Mouse (Mus musculus) heart, adult 2 months (tissue): ENCODE data around the gene Slc30a2. TPM values are rescaled to one million over a fixed set of nuclear protein-coding genes. Genes with fewer than 3 reads are reported as not detected.

Experiments used
- DNase-seq, 2 experiments: peaks; one replicate each; pipeline ENCODE4 v3.0.0; 2021
- H3K27ac ChIP-seq: fragments of 200-600 bp; 2 replicates; pipeline ENCODE4 v1.8.1; 2022
- H3K27me3 ChIP-seq: fragments of 200-500 bp; 2 replicates; pipeline ENCODE4 v1.6.1; 2012; ENCODE audit warnings: mild to moderate bottlenecking, low read length, inconsistent platforms, mixed read lengths; ENCODE audit not compliant: control insufficient read depth, insufficient read depth
- H3K36me3 ChIP-seq: fragments of 200-500 bp; 2 replicates; pipeline ENCODE4 v1.6.1; 2012; ENCODE audit warnings: low read length, inconsistent platforms; ENCODE audit not compliant: control insufficient read depth, insufficient read depth
- H3K4me1 ChIP-seq: fragments of 200-500 bp; 2 replicates; pipeline ENCODE4 v1.6.1; 2011; ENCODE audit warnings: low read length; ENCODE audit not compliant: control insufficient read depth, insufficient read depth
- H3K4me3 ChIP-seq: fragments of 200-600 bp; 2 replicates; pipeline ENCODE4 v1.8.1; 2022
- H3K79me2 ChIP-seq: fragments of 200-500 bp; replicated peaks from 2 replicates; pipeline ENCODE4 v1.6.1; 2012; ENCODE audit warnings: mild to moderate bottlenecking, inconsistent platforms, low read length, moderate library complexity, mixed read lengths; ENCODE audit not compliant: control insufficient read depth, insufficient read depth
- H3K9ac ChIP-seq: fragments of 200-500 bp; 2 replicates; pipeline ENCODE4 v1.6.1; 2012; ENCODE audit warnings: low read depth, mild to moderate bottlenecking, control low read depth, inconsistent platforms, low read length, mixed read lengths
- CTCF ChIP-seq: fragments of 200-600 bp; IDR thresholded peaks from 2 replicates; pipeline ENCODE4 v1.8.1; 2022; ENCODE audit warnings: antibody characterized with exemption, mild to moderate bottlenecking, moderate library complexity
- EP300 ChIP-seq: fragments of 200-500 bp; IDR thresholded peaks from 2 replicates; pipeline ENCODE4 v1.6.1; 2011; ENCODE audit warnings: low read depth, low read length, control low read depth; ENCODE audit not compliant: insufficient read depth
- POLR2A ChIP-seq: fragments of 200-500 bp; IDR thresholded peaks from 2 replicates; pipeline ENCODE4 v1.6.1; 2011; ENCODE audit warnings: mild to moderate bottlenecking, low read depth, low read length, control low read depth; ENCODE audit not compliant: insufficient read depth
- WGBS: fragments of 180-500 bp; shearing (Covaris S2); methylation state at CpG from one replicate; pipeline ENCODE4 v1.1.7; 2018; 5-methylcytosine and 5-hydroxymethylcytosine counted together
- intact Hi-C: fragments of 180-260 bp; cut with DNase I; formaldehyde crosslinking; loops from one replicate; pipeline ENCODE4 v1.15.1; 2025
- polyA plus RNA-seq: library from polyadenylated mRNA; depleted of rRNA; stranded (reverse); fragments of >200 nt; gene quantifications from 2 replicates; pipeline ENCODE4 v1.2.3, GENCODE M21; 2012
- total RNA-seq, 2 experiments: library from RNA; stranded (reverse); gene quantifications; 2 replicates each; pipeline ENCODE4 v1.2.3; 2021

Slc30a2 gene
- total and polyA plus RNA-seq, 3 experiments: 0.12 to 0.65 (median 0.45) TPM

- no peak for TF ChIP-seq CTCF
- peak; percentile 71; the same call in 1 of the 2 replicates for TF ChIP-seq EP300
- no peak overlapping the region for H3K4me3 ChIP-seq
- no peak overlapping the region for H3K9ac ChIP-seq
- H3K27ac ChIP-seq: peak overlapping the region; percentile 47
- DNase-seq: peak; percentile 72 to 83
- H3K36me3 ChIP-seq: no peaks in the 10 kb centered on the region
- 16% methylated on average over 16 of the region's 16 CpGs for WGBS
- no peaks in the 10 kb centered on the region for H3K79me2 ChIP-seq
- no peaks in the 10 kb centered on the region for H3K27me3 ChIP-seq
- peaks cover 8% of the 10 kb centered on the region for H3K4me1 ChIP-seq
- intact Hi-C loops: loop anchor here (1.0 to 5.0 kb wide), 3 partner anchors 41 to 94 kb away; partner anchors contain the start of gene Trim63
These were observed 13.0 kb downstream of the Slc30a2 start for GRCm38 (mm10) chr4:134355841-134356452.

DNA sequence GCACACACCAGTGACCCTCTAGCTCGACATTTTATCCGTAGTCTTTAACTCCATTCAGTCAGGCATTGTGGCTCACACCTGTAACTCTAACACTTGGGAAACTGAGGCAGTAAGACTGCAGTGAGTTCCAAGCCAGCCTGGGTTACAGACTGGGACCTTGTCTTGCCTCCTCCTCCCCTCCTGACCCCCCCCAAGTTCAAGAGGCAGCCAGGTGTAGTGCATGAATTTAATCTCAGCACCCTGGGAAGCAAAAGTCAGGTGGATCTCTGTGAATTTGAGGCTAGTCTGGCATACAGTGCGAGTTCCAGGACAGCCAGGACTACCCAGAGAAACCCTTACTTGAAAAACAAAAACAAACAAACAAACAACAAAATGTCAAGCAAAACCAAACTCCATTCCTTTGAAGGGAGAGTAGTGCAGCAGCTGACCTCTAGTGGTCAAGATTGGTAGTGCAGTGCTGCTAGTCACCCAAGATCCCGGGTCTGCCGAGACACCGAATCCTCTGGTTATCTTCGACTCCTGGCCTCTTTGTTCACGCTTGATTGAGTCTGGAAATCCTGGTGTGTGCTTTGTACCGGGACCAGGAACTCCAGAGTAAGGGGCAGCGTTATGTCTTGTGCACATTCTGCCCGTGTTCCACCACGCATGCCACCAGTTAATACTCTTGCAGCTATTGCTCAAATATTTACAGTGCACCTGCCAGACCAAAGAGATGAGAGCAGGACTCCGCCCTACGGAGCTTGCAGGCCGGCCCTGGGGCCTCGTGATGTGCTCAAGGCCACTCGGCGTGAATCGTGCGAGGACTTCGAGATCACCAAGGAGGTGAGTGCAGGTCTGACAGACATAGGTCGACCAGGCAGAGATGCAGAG is 13.8 kb downstream of the Slc30a2 start:
- Histone ChIP-seq H3K36me3 (no peaks in the 10 kb centered on the region), H3K27me3 (no peaks in the 10 kb centered on the region), H3K4me3 (no peak overlapping the region), H3K27ac (peak overlapping the region; percentile 47), H3K79me2 (no peaks in the 10 kb centered on the region), H3K9ac (no peak overlapping the region), H3K4me1 (peaks cover 9% of the 10 kb centered on the region)
- TF ChIP-seq CTCF: peak; percentile 100
- TF ChIP-seq EP300: peak; percentile 42; the same call in 1 of the 2 replicates
- TF ChIP-seq POLR2A: no peak
- WGBS: 23% methylated on average over 22 of the region's 22 CpGs
- intact Hi-C loops: loop anchor here (1.0 to 5.0 kb wide), 3 partner anchors 42 to 95 kb away; partner anchors contain the start of gene Trim63
- peak; percentile 69 to 81 for DNase-seq

GRCm38 (mm10) chr4:134357461-134357771 is 14.4 kb downstream of the Slc30a2 start:
- Histone ChIP-seq H3K27me3 (no peaks in the 10 kb centered on the region), H3K9ac (no peak overlapping the region), H3K4me1 (peaks cover 9% of the 10 kb centered on the region), H3K4me3 (no peak overlapping the region), H3K27ac (no peak overlapping the region), H3K79me2 (no peaks in the 10 kb centered on the region), H3K36me3 (no peaks in the 10 kb centered on the region)
- WGBS: 50% methylated on average over 17 of the region's 17 CpGs
- TF ChIP-seq EP300 (no peak), CTCF (no peak), POLR2A (no peak)
- no peak for DNase-seq
- intact Hi-C loops: loop anchor here (2.0 to 5.0 kb wide), 2 partner anchors 65 to 95 kb away; no protein-coding TSS in a partner anchor

DNA sequence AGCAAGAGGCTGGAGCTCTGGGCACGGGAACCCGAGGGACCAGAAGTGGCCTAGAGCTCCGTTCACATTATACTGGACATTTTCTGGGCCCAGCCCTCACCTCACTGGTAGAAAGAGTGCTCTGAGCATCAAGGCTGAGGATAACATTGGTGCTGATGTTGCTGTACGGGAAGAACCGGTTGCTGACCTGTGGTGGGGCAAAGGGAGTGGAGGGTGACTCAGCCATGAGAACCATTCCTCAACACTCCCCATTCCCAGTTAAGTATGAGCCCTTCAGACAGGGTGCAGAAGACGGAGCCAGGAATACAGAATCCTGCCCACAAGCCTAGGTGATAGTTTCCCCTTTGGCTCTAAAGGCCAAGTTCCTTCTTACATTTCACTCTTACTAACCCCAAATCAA is 16.7 kb downstream of the Slc30a2 start:
- Histone ChIP-seq H3K27me3 (no peaks in the 10 kb centered on the region), H3K4me3 (no peak overlapping the region), H3K9ac (no peak overlapping the region), H3K4me1 (peaks cover 9% of the 10 kb centered on the region), H3K27ac (no peak overlapping the region), H3K79me2 (no peaks in the 10 kb centered on the region), H3K36me3 (no peaks in the 10 kb centered on the region)
- no peak for DNase-seq
- intact Hi-C loops: loop anchor here (5.0 kb wide), 1 partner anchor 97 kb away; no protein-coding TSS in a partner anchor
- WGBS: 87% methylated on average over 6 of the region's 6 CpGs
- TF ChIP-seq EP300: no peak
- TF ChIP-seq CTCF: no peak
- TF ChIP-seq POLR2A: no peak

GRCm38 (mm10) chr4:134361215-134361614 is 18.2 kb downstream of the Slc30a2 start:
- H3K27me3 ChIP-seq: no peaks in the 10 kb centered on the region

More at GRCm38 (mm10) chr4:134361215-134361614, 18.2 kb downstream of the Slc30a2 start:
- WGBS: 32% methylated on average over 5 of the region's 5 CpGs
- Histone ChIP-seq H3K9ac (no peak overlapping the region), H3K79me2 (no peaks in the 10 kb centered on the region), H3K4me3 (no peak overlapping the region), H3K36me3 (no peaks in the 10 kb centered on the region), H3K4me1 (peaks cover 8% of the 10 kb centered on the region), H3K27ac (no peak overlapping the region)
- TF ChIP-seq POLR2A (no peak), CTCF (no peak), EP300 (no peak)
- intact Hi-C loops: no loop called here
- DNase-seq: no peak
